Mouse (Mus musculus) left cerebral cortex, postnatal 14 days (tissue): ENCODE data around the gene Nsun7. TPM values are rescaled to one million over a fixed set of nuclear protein-coding genes. Genes with fewer than 3 reads are reported as not detected.

Experiments used
- DNase-seq, 2 experiments: peaks; one replicate each; pipeline ENCODE4 v3.0.0; 2021 to 2022; ENCODE audit warnings: low spot score in 2 of 2, mixed read lengths in 1 of 2
- intact Hi-C: fragments of 180-260 bp; cut with DNase I; formaldehyde crosslinking; loops from one replicate; pipeline ENCODE4 v1.15.1; 2025
- total RNA-seq, 2 experiments: library from RNA; stranded (reverse); gene quantifications; 2 replicates each; pipeline ENCODE4 v1.2.3; 2021

The Nsun7 gene
- total RNA-seq, 2 experiments from 2014 or later, result 4.9 to 5.1 TPM

DNA sequence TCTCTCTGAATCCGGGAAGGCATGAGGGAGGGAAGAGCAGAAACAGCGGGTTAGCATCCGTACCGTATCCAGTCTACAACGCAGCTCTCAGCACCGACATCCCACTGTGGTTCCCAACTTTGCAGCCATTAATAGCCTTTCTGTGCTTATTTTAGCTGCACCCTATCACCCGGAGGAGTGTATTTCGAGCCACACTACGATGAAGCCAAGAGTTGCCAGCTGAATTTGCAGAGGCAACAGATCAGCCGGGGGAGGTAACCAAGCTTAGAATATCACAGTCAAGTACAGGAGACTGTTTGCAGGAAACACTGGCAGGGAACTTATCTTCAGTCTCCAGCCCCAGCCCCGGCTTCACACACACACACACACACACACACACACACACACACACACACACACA is 63.9 kb downstream of the Nsun7 start:
- DNase-seq, result peak; percentile 78 to 85

DNA sequence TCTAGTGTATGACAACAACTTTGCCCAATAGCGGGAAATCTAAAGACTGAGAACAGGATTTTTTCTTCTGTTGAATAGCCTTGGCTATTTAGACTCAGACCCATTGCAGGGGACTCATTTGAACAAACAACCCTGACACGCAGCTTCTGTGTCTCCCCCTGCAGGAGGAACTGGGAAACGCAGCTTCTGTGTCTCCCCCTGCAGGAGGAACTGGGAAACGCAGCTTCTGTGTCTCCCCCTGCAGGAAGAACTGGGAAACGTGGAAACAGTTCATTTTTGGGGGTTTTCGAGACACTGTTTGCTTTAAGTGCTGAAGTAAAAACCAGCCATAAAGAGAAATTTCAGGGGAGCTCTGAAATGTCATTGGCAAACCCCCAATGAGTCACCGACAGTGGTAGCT is 66.7 kb downstream of the Nsun7 start:
- intact Hi-C loops, result no loop called here
- peak in 1 of 2 experiments; percentile 37 for DNase-seq

More for the DNA sequence above, 63.9 kb downstream of the Nsun7 start:
- intact Hi-C loops, result no loop called here

DNA sequence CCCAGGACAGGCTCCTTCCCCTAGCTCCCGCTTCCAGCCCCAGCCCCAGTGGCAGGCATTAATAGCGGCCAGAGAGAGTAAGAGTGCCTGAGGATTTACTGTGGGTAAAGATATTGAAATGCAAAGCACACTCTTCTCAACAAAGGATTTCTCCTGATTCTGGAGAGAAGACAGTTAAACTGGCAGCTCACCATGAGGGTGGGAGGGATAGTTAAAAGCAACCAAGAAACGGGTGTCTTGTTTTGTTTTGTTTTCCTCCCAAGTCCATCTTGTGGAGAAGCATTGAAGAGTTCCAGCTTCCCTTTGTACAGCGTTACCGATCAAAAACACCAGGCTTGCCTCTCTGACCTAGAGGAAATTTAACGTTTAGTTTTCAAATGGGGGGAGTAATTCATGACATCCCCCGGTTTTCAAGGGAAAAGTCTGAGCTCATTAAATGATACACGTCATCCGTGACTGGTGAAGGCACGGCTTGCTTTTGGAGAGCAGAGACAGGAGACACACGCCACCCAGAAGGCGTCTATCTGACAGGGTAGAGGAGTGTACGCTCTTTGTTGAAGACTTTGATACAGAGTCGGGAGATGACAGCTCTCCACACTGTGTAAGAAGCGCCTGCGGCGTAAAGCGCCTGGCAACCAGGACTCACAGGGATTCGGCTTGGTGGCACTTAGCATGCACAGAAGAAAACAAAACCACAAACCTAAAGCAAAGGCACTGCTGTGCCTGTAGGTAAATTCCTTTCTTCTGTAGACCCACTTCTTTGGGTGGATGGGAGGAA is 68.4 kb downstream of the Nsun7 start:
- DNase-seq, result peak; percentile 46 to 51
- intact Hi-C loops, result no loop called here

DNA sequence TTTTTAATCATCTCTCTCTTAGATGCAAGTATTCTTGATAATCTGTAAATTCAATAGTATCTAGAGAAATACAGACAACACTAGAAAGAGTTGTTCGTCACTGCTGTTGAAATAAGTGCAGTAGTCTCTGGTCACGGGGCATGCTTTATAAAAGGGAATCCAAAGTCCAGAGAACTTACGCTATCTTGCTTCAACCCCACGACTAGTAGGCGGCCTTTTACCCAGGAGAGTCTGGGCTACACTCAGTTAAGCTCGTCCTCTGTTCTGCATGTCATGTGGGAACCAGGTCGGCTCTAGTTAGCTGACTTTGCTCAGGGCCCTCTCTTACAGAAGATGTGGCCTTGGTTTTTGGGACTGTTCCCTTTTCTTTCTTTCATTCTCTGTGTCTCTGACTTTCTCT is 69.1 kb downstream of the Nsun7 start:
- DNase-seq, result no peak
- intact Hi-C loops, result no loop called here

DNA sequence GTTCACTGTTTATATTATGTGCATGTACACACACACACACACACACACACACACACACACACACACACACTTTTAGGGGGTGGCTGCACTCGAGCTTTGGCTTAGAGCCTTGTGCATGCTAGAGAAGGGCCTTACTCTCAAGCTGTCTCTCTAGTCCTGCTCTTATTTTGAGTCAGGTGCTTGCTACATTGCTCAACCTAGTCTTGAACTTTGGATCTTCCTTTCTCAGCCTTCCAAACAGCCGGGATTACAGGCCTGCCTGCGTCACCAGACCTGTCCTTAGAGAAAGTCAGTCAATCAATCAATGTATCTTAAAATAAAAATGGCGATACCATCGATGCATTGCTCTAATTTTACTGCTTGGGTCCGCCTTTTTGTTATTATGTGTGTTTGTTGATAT is 71.1 kb downstream of the Nsun7 start:
- DNase-seq, result no peak
- intact Hi-C loops, result no loop called here

DNA sequence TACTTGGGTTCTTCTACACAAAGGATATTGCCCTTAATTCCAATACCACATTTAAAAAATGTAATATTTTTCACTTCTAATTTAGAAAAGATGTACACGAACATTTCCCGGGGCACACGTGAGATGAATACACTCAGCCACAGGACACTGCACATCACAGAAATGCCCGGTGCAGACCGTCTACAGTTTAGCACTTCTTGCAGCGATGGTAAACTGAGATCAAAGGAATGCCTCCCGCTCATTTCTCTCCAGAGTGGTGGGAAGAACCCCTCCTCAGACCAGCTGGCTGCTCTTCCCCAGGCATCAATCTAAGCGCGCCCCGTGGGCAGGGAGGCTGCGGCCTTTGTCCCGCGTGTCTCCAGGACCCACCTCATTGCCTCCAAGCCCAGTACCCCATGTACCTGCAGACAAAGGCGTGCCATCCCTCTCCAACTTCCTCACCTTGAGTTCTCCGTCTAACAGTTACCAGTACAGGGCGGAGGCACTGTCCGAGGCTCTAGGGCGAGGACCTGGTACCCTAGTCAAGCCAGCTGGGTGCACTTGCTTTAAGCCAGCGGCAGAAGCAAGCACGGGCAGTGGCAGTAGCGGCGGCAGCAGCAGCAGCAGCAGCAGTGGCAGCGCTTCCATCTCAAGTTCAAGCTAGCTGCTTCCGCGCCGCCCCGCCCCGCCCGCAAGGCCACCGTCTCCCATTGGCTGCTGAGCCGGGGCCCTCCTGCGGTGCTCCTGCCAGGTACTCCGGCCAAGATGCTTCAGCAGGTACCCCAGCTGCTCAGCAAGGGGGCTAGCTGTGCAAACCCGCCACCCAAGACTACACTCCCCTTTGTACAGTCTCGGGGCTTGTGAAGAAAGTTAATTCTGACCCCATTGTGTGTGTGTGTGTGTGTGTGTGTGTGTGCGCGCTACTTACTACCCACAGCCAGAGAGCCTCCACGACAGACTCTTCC is 77.6 kb downstream of the Nsun7 start:
- intact Hi-C loops, result loop anchor here (5.0 kb wide), 1 partner anchor 35 kb away; no protein-coding TSS in a partner anchor
- DNase-seq, result no peak

DNA sequence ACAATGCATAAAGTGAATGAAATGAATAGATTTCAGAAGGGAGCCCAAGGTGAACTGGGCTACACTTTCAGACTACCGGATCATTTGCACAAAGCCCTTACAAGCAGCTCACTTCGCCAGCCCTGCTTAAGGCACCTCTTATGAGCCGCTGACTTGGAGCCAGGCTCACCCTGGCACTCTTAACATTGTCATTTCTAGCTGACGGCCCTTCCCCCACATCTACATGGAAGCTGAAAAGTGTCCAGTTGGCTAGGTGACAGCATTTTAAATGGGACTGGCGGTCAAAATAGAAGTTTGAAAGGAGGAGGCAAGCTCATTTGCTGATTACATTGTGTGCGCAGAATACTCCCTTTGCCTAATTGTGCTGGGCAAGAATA is 78.3 kb downstream of the Nsun7 start:
- intact Hi-C loops, result loop anchor here (5.0 kb wide), 1 partner anchor 34 kb away; no protein-coding TSS in a partner anchor
- peak in 1 of 2 experiments; percentile 37 for DNase-seq

DNA sequence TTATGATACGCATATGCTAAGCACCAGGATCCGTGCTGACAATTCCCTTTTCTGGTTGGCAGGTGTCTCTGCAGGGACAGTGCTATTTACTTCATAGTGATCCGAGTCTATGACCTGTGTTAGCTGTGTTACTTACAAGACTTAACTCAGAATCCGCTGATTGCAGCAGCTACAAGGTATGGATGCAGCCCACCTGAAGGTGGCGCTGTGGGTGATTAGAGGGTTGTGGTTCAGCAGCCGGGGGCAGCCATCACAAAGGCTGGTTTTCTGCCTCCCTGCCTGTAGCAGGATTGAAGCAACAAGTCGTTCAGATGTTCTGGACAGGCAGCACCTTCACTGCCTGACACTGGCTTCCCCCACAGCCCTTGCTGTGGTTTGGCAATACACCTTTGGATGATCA is 78.9 kb downstream of the Nsun7 start:
- intact Hi-C loops, result loop anchor here (5.0 kb wide), 1 partner anchor 34 kb away; no protein-coding TSS in a partner anchor
- DNase-seq, result peak in 1 of 2 experiments; percentile 33

DNA sequence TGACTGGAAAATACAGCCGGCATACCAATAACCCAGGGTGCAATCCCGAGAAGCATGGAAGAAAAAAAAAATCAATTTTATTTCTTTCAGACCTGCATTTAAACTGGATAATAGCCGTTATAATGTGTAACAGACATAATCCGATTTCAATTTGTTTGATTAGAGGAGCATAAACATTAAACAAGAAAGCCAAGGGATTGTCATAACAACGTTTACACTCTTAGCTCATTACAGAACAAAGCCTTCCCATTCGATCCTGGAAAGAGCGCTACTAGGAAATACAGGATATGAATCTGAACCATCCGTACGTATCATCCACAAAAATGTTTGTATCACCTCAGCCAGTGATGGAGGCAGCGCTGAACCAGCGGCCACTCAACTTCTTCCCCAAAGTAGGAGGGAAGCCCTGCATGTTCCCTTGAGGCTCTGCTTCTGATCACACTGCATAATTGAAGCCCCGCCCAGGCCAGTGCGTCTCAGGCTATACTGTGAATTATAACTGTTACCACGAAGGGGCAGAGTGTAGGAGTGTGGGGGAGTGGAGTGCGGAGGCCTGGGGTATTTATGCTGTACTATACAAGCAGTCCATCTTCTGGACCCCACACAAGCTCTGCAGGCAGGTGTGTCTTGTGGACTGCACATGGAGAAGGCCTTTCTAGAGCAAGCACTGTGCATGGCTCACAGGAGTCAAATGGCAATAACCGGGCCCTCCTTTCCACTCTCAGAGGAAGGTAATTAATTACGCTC is 80.8 kb downstream of the Nsun7 start:
- DNase-seq, result no peak
- intact Hi-C loops, result no loop called here

DNA sequence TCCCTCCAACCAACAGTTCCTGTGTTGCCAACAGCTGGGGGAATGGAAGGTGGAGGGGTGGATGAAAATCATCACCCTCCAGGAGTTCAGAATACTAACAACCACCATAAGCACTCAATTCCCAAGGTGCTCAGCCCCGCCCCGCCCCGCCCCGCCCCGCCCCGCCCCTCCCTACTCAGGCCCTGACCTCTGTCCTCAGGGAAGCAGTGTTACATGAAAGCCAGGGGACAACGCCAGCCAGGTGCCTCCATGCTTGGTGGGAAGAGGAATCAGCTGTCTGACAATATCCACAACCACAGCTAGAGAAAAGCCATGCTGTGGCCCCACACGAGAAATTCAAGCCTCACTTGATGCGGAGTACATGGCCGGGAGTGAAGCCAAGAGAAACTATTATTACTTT is 82.2 kb downstream of the Nsun7 start:
- intact Hi-C loops, result no loop called here
- no peak for DNase-seq

DNA sequence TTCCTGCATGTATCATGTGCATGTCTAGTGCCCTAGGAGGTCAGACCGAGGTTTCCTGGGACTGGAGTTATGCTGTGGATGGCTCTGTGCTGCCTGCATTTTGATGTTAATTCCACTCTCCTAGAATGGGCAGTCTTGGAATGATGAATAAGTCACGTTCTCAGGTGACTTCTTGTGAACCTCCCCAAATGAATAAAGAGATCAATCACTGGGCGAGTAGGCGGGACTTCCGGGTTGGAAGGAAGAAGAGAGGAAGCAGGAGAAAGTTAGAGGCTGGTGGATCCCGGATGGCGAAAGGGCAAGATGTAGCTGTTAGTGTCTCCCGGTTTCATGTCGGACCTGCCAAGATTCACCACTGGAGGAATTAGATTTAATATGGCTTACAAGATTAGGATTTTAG is 82.6 kb downstream of the Nsun7 start:
- no peak for DNase-seq
- intact Hi-C loops, result no loop called here

DNA sequence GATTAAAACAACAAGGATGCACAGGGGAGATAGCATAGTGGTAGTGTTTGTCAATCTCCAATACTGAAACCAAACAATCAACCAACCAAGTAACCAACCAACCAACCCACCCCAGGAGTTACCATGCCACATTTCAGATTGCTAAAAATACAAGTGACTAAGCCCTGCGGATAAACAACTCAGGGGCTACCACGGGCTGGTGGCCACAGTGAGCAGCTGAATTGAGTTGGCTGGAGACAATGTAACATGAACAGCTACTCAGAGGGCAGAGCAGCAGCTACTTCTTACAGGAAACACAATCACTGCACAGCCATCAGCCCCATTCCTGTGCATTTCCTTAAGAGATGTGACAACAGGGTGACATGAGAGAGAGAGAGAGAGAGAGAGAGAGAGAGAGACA is 84.5 kb downstream of the Nsun7 start:
- DNase-seq, result no peak
- intact Hi-C loops, result no loop called here

DNA sequence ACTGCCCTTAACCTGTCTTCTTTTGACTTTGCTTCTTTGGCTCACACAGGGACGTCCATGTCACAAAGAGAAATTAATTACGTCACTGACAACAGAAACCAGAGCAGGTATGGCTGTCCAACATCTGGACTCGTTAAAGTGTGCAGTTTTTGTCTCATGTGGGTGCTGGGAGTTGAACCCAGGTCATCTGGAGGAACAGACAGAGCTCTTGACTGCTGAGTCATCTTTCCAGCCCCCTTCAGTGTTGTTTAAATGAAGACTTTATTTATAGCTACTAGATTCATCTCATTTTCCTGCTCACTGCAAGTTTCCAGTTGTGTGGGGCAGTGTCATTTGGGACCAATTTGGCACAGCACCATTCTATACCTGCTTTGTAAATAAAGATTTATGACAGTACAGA is 85.4 kb downstream of the Nsun7 start:
- intact Hi-C loops, result no loop called here
- no peak for DNase-seq

DNA sequence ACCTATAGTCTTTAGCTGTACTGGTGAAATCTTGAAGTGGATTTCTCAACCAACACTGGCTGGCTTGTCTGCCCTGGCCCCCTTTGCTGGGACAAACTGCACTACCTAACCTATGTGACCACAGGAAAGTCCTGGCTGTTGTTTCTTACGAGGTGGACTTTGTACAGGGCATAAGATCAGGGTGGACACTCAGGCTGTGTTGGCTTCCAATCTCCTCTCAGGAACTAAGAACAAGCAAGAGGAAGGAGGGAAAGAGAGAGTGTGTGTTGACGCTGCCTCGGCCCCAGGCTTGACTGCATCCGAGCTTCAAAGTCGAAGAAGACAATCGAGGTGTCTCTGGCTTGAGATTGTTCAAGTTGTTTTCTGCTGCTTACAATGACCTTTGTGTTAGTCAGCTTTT is 87.1 kb downstream of the Nsun7 start:
- intact Hi-C loops, result no loop called here
- DNase-seq, result no peak

Other genes with a start within 250 kb of the Nsun7 start
- gene Rbm47, start 86.8 kb upstream of the Nsun7 start, total RNA-seq, result 1 to 10 TPM; 1.2 to 1.6 TPM